Mouse (Mus musculus) ES-CJ7 (cell line): ENCODE data around the gene Caskin1.

Source experiments
- DNase-seq: peaks from one replicate; pipeline ENCODE4 v3.0.0; 2011; ENCODE audit warnings: low read depth, low spot score

The Caskin1 gene

GRCm38 (mm10) chr17:24494627-24495335, 6.4 kb downstream of the Caskin1 start:
- peak; percentile 76 for DNase-seq

GRCm38 (mm10) chr17:24495443-24495842, 7.0 kb downstream of the Caskin1 start:
- no peak for DNase-seq

- no peak for DNase-seq
Measured at GRCm38 (mm10) chr17:24496026-24496425, 7.6 kb downstream of the Caskin1 start.

- peak; percentile 59 for DNase-seq
Measured at GRCm38 (mm10) chr17:24502208-24502607, 13.8 kb downstream of the Caskin1 start.

- DNase-seq: no peak
Measured at GRCm38 (mm10) chr17:24504085-24504484, 15.7 kb downstream of the Caskin1 start.

GRCm38 (mm10) chr17:24505286-24505955, 17.0 kb downstream of the Caskin1 start:
- no peak for DNase-seq

- DNase-seq: peak; percentile 43
Measured at GRCm38 (mm10) chr17:24506332-24507070, 18.1 kb downstream of the Caskin1 start.

GRCm38 (mm10) chr17:24507129-24507664, 18.8 kb downstream of the Caskin1 start:
- peak; percentile 50 for DNase-seq

GRCm38 (mm10) chr17:24507806-24508460, 19.5 kb downstream of the Caskin1 start:
- DNase-seq: no peak

- peak; percentile 58 for DNase-seq
Measured at GRCm38 (mm10) chr17:24513609-24514008, 25.2 kb downstream of the Caskin1 start.

- no peak for DNase-seq
Measured at GRCm38 (mm10) chr17:24514270-24515257, 26.2 kb downstream of the Caskin1 start.

GRCm38 (mm10) chr17:24520450-24520849, 32.0 kb downstream of the Caskin1 start:
- DNase-seq: no peak

- no peak for DNase-seq
Measured at GRCm38 (mm10) chr17:24524734-24525133, 36.3 kb downstream of the Caskin1 start.

GRCm38 (mm10) chr17:24527315-24527714, 38.9 kb downstream of the Caskin1 start:
- DNase-seq: no peak

- DNase-seq: peak; percentile 100
Measured at GRCm38 (mm10) chr17:24527723-24528559, 39.5 kb downstream of the Caskin1 start, which contains the start of gene Traf7. TSS of gene Traf7 (minus strand) at chr17:24527938.

- DNase-seq: no peak
Measured at GRCm38 (mm10) chr17:24528560-24528918, 40.1 kb downstream of the Caskin1 start.

- peak; percentile 84 for DNase-seq
Measured at GRCm38 (mm10) chr17:24529007-24529451, 40.6 kb downstream of the Caskin1 start.

- DNase-seq: no peak
Measured at GRCm38 (mm10) chr17:24529883-24530282, 41.5 kb downstream of the Caskin1 start.

GRCm38 (mm10) chr17:24530361-24531050, 42.1 kb downstream of the Caskin1 start:
- peak; percentile 56 for DNase-seq
